Mouse (Mus musculus) kidney, adult 8-10 months (tissue): ENCODE results near the gene Sphkap.

Source experiments
- DNase-seq, 2 experiments: peaks; one replicate each; pipeline ENCODE4 v3.0.0; 2022

Gene Sphkap

DNA sequence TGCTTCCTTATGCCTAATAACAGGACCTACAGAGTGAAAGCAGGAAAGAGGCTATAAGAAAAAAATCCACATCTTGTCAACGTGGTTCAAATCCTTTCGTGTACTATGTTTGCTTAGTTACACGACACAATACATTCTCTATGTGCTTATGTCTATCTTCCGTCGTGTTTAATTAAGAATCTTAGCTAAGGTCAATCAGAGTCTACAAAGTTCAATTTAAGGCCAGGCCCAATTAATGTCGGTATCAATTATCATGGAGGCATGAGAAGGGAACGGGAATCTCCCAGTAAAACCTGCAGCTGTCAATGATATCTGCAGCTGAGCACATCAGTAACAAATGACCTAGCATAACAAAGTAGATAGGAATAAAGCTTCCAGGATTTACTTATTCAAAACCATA lies 122.1 kb downstream of the Sphkap start:
- DNase-seq, result no peak

DNA sequence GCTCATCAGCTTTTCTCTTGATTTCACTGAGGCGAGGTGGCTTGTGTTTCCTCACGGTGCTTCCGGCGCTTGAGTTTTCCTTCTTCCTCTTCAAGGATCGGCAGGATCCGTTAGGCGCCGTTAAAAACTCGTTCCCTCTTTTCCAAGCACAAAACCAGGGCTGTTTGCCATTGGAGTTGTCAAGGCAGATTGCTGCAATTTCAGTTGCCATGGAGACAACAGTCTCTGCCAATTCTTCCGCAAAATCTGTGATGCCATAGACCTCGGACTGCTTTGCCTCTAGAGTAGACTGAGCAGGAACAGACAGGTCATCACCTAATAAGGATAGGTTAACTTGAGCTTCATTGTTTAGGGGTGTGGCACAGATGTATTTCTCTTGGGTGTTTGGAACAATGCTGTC lies 131.0 kb downstream of the Sphkap start:
- DNase-seq, result no peak

DNA sequence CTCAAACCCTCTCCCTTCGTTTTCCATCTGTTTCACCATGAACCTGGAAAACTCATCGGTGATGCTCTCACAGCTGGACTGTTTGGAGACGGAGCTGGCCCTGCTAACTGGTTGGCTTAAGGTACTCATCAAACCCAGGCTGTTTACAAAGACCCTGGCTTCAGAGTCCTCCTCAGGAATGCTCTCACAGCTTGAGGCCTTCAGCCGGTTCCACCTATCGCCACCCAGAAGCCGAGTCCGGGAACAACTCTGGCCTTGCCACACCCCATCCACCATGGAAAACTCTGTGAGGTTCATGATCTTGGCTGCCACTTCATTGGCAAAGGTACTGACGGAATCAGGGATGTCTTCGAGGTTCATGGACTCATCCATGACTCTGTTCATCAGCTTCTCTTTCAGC lies 131.4 kb downstream of the Sphkap start:
- DNase-seq, result no peak

DNA sequence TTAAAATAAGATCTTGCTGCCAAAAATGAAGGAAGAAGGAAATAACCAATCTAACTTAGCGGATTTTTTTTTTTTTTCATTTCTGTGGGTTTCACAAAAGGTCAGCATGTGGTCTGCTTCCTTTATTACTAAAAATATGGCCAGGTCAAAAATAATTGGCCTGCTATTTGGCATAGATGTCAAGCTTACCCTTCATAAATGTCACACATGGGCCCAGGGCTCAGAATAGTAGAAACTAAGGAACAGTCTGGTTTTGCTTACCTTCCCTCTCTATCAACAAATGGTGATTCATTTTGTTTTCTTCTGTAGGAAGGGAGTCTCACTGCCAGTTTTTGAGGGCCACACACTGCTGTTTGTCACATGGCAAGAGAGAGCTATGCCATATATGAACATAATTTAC lies 156.3 kb downstream of the Sphkap start:
- no peak for DNase-seq

DNA sequence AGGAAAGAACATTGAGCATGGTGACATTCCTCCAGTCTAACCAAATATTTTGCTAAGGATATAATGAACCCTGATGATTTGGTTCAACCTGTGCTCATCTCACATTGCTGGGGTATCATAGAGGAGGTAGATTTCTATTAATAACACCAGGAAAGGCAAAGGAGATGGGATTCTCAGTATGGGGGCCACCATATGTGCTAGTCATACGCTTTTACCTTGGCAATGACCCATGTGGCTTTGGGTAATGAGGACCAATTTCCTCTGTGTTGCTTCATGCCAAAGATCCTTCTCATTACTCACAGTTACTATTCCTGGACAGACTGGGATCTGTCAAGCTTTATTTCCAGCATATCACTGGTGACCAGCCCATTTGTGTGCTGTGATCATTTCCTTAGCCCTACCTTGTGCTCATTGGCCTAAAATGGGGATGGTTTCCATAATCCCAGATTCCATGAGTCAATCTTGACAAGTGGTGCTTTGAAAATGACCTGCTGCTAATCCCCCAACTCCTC lies 159.7 kb downstream of the Sphkap start:
- DNase-seq, result no peak

DNA sequence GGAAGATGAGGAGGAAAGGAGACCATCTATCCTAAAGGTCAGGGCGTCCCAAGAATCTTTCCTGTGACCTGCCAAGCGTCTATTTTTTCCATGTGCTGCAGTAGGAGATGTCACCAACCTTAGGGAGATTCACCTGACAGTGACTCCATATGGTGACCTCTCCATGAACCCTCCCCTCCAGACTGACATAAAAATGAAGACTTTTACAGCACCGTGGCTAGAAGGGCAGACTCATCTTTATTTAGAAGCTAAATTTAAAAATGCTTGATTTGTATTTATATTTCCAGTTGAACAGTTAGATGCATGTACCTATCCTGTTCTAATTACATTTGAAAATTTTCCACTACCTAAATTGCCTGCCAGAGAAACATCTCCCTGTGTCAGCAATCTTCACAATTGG lies 180.1 kb downstream of the Sphkap start:
- DNase-seq, result no peak

DNA sequence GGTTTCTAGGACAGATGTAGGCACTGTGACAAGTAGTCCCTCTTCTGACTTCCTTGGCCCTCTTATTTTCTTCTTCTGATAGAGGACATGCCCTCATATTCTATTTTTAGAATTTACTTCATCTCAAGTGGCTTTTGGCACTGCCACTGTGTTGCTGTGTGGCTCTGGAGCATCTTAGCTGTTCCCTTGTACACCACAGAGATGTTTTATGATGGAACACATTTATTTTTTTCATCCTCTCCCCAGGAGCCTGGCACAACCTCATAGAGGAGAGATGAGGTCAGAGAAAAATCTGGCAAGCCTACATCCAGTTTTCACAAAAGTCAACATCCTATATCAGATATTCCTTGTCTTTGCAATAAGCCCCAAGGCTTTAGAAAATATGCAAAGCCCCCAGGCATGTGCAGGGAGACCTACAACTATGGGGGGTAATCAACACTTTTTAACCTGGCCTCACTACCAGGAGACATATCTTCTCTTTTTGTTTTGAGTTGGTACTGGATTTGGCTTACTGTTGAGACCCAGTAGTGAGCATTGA lies 183.5 kb downstream of the Sphkap start:
- no peak for DNase-seq

DNA sequence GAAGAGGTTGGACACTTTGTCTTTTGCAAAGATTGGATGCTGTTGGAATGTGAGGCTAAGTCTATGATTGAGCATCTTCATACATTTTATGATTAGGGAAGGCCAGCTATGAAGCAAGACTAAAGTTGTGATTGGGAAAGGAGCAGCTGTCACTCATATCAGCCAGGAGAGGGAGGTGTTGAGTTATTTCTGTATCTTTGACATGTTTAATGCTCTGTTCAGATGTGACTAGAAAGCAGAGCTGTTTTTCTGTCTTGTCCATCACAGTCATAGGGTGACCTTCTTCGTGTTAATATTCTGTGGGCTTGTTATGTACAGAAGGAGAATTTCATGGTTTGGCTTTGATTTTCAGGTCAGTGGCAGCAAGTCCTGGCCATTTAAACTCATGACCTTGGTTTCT lies 184.9 kb downstream of the Sphkap start:
- DNase-seq, result no peak

DNA sequence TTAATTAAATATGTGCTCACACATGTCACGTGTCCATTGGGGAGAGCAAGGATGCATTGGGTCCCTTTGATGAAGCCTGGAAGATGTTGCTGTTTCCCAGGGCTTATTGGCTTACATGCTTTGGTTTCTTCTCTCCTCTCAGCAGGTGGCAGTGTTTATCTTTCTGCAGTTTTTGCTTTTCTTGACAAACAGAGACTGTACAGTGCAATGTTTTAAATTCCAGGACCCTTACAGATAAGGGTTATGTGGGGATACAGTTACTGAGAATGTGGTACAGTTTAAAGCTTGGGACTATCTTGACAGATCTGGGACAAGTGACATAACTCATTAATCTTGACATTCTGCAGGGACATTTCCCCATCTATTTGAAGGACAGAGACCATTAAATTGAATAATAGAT lies 189.7 kb downstream of the Sphkap start:
- no peak for DNase-seq

DNA sequence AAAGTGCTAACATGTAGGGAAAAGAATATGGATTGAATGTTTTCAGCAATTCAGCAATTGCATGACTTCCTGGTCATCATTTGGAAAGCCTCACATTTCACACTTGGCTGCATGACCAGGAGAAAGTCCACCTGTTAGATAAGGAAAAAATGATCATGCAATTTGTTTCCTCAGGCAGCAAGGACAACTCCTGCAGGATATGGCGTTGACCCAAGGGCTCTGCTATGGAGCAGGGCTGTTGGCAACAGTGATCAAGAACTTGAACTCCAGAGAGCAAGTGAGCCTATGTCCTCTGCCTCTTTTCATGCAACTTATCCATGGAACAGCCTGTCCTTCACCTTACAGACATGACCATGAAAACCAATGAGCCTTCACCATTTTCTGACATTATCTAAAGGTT lies 198.0 kb downstream of the Sphkap start:
- no peak for DNase-seq
